Mouse (Mus musculus): ENCODE results near the gene Fam13c.

Gene Fam13c

GRCm38 (mm10) chr10:70537694-70538093 lies 97.4 kb downstream of the Fam13c start:
- CTCF ChIA-PET = interaction anchor here in 1 of 4 experiments (0.5 to 1.2 kb wide), 2 partner anchors 176 to 219 kb away, joined by 3 read pairs; no protein-coding TSS in a partner anchor
- POLR2A ChIA-PET = interaction anchor here in 1 of 4 experiments (1.3 kb wide), 1 partner anchor 18 kb away, joined by 4 read pairs; no protein-coding TSS in a partner anchor

- POLR2A ChIA-PET = no interaction called here
Measured at GRCm38 (mm10) chr10:70539251-70539650, 99.0 kb downstream of the Fam13c start.

GRCm38 (mm10) chr10:70540456-70541195 lies 100.3 kb downstream of the Fam13c start:
- POLR2A ChIA-PET = interaction anchor here in 2 of 4 experiments (0.5 to 1.2 kb wide), 6 partner anchors 12 to 278 kb away, joined by 3 to 6 read pairs (median 3); no protein-coding TSS in a partner anchor

More at GRCm38 (mm10) chr10:70539251-70539650, 99.0 kb downstream of the Fam13c start:
- CTCF ChIA-PET = interaction anchor here in 1 of 4 experiments (1.8 kb wide), 1 partner anchor 32 kb away, joined by 8 read pairs; no protein-coding TSS in a partner anchor

GRCm38 (mm10) chr10:70542857-70543256 lies 102.6 kb downstream of the Fam13c start:
- POLR2A ChIA-PET = no interaction called here
- CTCF ChIA-PET = no interaction called here

More at GRCm38 (mm10) chr10:70540456-70541195, 100.3 kb downstream of the Fam13c start:
- CTCF ChIA-PET = interaction anchor here (0.5 to 1.8 kb wide), 22 partner anchors 10 to 423 kb away, joined by 3 to 9 read pairs (median 4); no protein-coding TSS in a partner anchor

- ChIA-PET POLR2A (interaction anchor here in 1 of 4 experiments (0.5 kb wide), 1 partner anchor 38 kb away, joined by 3 read pairs; no protein-coding TSS in a partner anchor), CTCF (interaction anchor here in 1 of 4 experiments (0.6 kb wide), 1 partner anchor 264 kb away, joined by 6 read pairs; no protein-coding TSS in a partner anchor)
Measured at GRCm38 (mm10) chr10:70552531-70552930, 112.2 kb downstream of the Fam13c start.

GRCm38 (mm10) chr10:70563636-70564035 lies 123.4 kb downstream of the Fam13c start:
- POLR2A ChIA-PET = interaction anchor here in 1 of 4 experiments (0.6 kb wide), 1 partner anchor 170 kb away, joined by 4 read pairs; no protein-coding TSS in a partner anchor
- CTCF ChIA-PET = interaction anchor here (0.5 to 2.8 kb wide), 32 partner anchors 10 to 402 kb away, joined by 3 to 20 read pairs (median 4); no protein-coding TSS in a partner anchor

- ChIA-PET POLR2A (no interaction called here), CTCF (no interaction called here)
Measured at GRCm38 (mm10) chr10:70581556-70582211, 141.4 kb downstream of the Fam13c start.

- ChIA-PET POLR2A (interaction anchor here in 2 of 4 experiments (0.6 to 0.7 kb wide), 2 partner anchors 17 to 1416 kb away, joined by 3 read pairs; no protein-coding TSS in a partner anchor), CTCF (interaction anchor here in 1 of 4 experiments (0.7 kb wide), 1 partner anchor 162 kb away, joined by 3 read pairs; no protein-coding TSS in a partner anchor)
Measured at GRCm38 (mm10) chr10:70584171-70584570, 143.9 kb downstream of the Fam13c start.

GRCm38 (mm10) chr10:70586876-70587405 lies 146.7 kb downstream of the Fam13c start:
- POLR2A ChIA-PET = interaction anchor here in 2 of 4 experiments (1.1 to 1.5 kb wide), 2 partner anchors 11 to 12 kb away, joined by 3 to 4 read pairs; no protein-coding TSS in a partner anchor
- CTCF ChIA-PET = no interaction called here

- ChIA-PET CTCF (interaction anchor here in 2 of 4 experiments (0.6 to 1.2 kb wide), 4 partner anchors 115 to 369 kb away, joined by 3 read pairs; no protein-coding TSS in a partner anchor), POLR2A (interaction anchor here in 2 of 4 experiments (0.6 to 0.7 kb wide), 3 partner anchors 15 to 444 kb away, joined by 3 read pairs; no protein-coding TSS in a partner anchor)
Measured at GRCm38 (mm10) chr10:70594007-70594406, 153.7 kb downstream of the Fam13c start.

- ChIA-PET POLR2A (interaction anchor here in 2 of 4 experiments (0.5 to 1.6 kb wide), 2 partner anchors 10 to 11 kb away, joined by 3 to 4 read pairs; no protein-coding TSS in a partner anchor), CTCF (interaction anchor here in 3 of 4 experiments (0.6 to 1.0 kb wide), 3 partner anchors 16 to 318 kb away, joined by 3 read pairs; no protein-coding TSS in a partner anchor)
Measured at GRCm38 (mm10) chr10:70598081-70598515, 157.8 kb downstream of the Fam13c start.

- POLR2A ChIA-PET = interaction anchor here in 2 of 4 experiments (0.6 to 1.6 kb wide), 3 partner anchors 11 to 366 kb away, joined by 3 to 4 read pairs (median 3); no protein-coding TSS in a partner anchor
- CTCF ChIA-PET = interaction anchor here (0.6 to 1.5 kb wide), 3 partner anchors 15 to 318 kb away, joined by 3 to 4 read pairs (median 3); no protein-coding TSS in a partner anchor
Measured at GRCm38 (mm10) chr10:70598516-70599125, 158.3 kb downstream of the Fam13c start.

- CTCF ChIA-PET = interaction anchor here in 3 of 4 experiments (0.8 to 1.5 kb wide), 3 partner anchors 15 to 364 kb away, joined by 3 to 4 read pairs (median 3); no protein-coding TSS in a partner anchor
- POLR2A ChIA-PET = interaction anchor here in 2 of 4 experiments (0.6 to 1.6 kb wide), 6 partner anchors 11 to 365 kb away, joined by 3 to 4 read pairs (median 3); no protein-coding TSS in a partner anchor
Measured at GRCm38 (mm10) chr10:70599126-70599924, 159.0 kb downstream of the Fam13c start.

- ChIA-PET CTCF (interaction anchor here in 2 of 4 experiments (0.9 to 1.5 kb wide), 2 partner anchors 214 to 364 kb away, joined by 3 to 4 read pairs (median 3); no protein-coding TSS in a partner anchor), POLR2A (interaction anchor here in 2 of 4 experiments (0.5 to 1.3 kb wide), 4 partner anchors 12 to 210 kb away, joined by 3 to 4 read pairs (median 4); no protein-coding TSS in a partner anchor)
Measured at GRCm38 (mm10) chr10:70599925-70600305, 159.6 kb downstream of the Fam13c start.
